Mouse (Mus musculus): ENCODE data around the gene Atp6v0a4. TPM values are rescaled to one million over a fixed set of nuclear protein-coding genes. Genes with fewer than 3 reads are reported as not detected.

Atp6v0a4 gene
- polyA plus RNA-seq, 1 experiment from 2014 or later = 3.7 TPM

GRCm38 (mm10) chr6:38139086-38139485 is 14.7 kb upstream of the Atp6v0a4 start:
- Histone ChIP-seq H3K9ac (replicated peaks; ENCODE audit: low read depth, low read length) (no peak overlapping the region), H3K4me3 (ENCODE audit: low read depth, low read length) (no peak overlapping the region), H3K4me2 (replicated peaks; ENCODE audit: low read depth, low read length) (no peak overlapping the region), H3K27me3 (ENCODE audit: control insufficient read depth, insufficient read depth, low read length) (no peaks in the 10 kb centered on the region), H3K4me1 (ENCODE audit: control insufficient read depth, insufficient read depth, low read length) (peaks cover 4% of the 10 kb centered on the region; the same call in 1 of the 2 replicates), H3K9me3 (ENCODE audit: control insufficient read depth, low read depth, low read length) (no peaks in the 10 kb centered on the region), H3K36me3 (ENCODE audit: control insufficient read depth, insufficient read depth, low read length) (peaks cover 4% of the 10 kb centered on the region), H3K27ac (ENCODE audit: low read length) (no peak overlapping the region)
- no peak for ATAC-seq (ENCODE audit: insufficient number of reproducible peaks, insufficient read depth, low FRiP score, low read depth)
- WGBS = 83% methylated on average over 3 of the region's 3 CpGs

- no peak overlapping the region for H3K4me2 ChIP-seq (replicated peaks; ENCODE audit: low read depth, low read length)
- ATAC-seq (ENCODE audit: insufficient number of reproducible peaks, insufficient read depth, low FRiP score, low read depth) = no peak
- WGBS = 81% methylated on average over 8 of the region's 8 CpGs
These were observed 10.6 kb upstream of the Atp6v0a4 start for GRCm38 (mm10) chr6:38134806-38135559.

GRCm38 (mm10) chr6:38131801-38132231 is 7.4 kb upstream of the Atp6v0a4 start:
- 68% methylated on average over 4 of the region's 4 CpGs for WGBS
- Histone ChIP-seq H3K4me1 (ENCODE audit: control insufficient read depth, insufficient read depth, low read length) (no peaks in the 10 kb centered on the region), H3K4me2 (replicated peaks; ENCODE audit: low read depth, low read length) (no peak overlapping the region), H3K27me3 (ENCODE audit: control insufficient read depth, insufficient read depth, low read length) (no peaks in the 10 kb centered on the region), H3K9me3 (ENCODE audit: control insufficient read depth, low read depth, low read length) (no peaks in the 10 kb centered on the region), H3K4me3 (ENCODE audit: low read depth, low read length) (no peak overlapping the region), H3K36me3 (ENCODE audit: control insufficient read depth, insufficient read depth, low read length) (peaks cover 18% of the 10 kb centered on the region), H3K27ac (ENCODE audit: low read length) (no peak overlapping the region; the same call in 1 of the 2 replicates), H3K9ac (replicated peaks; ENCODE audit: low read depth, low read length) (no peak overlapping the region)
- no peak; the same call in 1 of the 2 replicates for ATAC-seq (ENCODE audit: insufficient number of reproducible peaks, insufficient read depth, low FRiP score, low read depth)

More at GRCm38 (mm10) chr6:38134806-38135559, 10.6 kb upstream of the Atp6v0a4 start:
- no peak overlapping the region for H3K27ac ChIP-seq (ENCODE audit: low read length)
- no peak overlapping the region for H3K4me3 ChIP-seq (ENCODE audit: low read depth, low read length)
- no peaks in the 10 kb centered on the region for H3K9me3 ChIP-seq (ENCODE audit: control insufficient read depth, low read depth, low read length)
- no peaks in the 10 kb centered on the region for H3K4me1 ChIP-seq (ENCODE audit: control insufficient read depth, insufficient read depth, low read length)
- no peak overlapping the region for H3K9ac ChIP-seq (replicated peaks; ENCODE audit: low read depth, low read length)
- H3K36me3 ChIP-seq (ENCODE audit: control insufficient read depth, insufficient read depth, low read length) = peaks cover 10% of the 10 kb centered on the region
- H3K27me3 ChIP-seq (ENCODE audit: control insufficient read depth, insufficient read depth, low read length) = no peaks in the 10 kb centered on the region

- no peaks in the 10 kb centered on the region for H3K9me3 ChIP-seq (ENCODE audit: control insufficient read depth, low read depth, low read length)
- H3K4me3 ChIP-seq (ENCODE audit: low read depth, low read length) = no peak overlapping the region
- H3K36me3 ChIP-seq (ENCODE audit: control insufficient read depth, insufficient read depth, low read length) = peaks cover 17% of the 10 kb centered on the region
- over 99% methylated on average over 5 of the region's 5 CpGs for WGBS
- no peak overlapping the region for H3K4me2 ChIP-seq (replicated peaks; ENCODE audit: low read depth, low read length)
- no peaks in the 10 kb centered on the region for H3K27me3 ChIP-seq (ENCODE audit: control insufficient read depth, insufficient read depth, low read length)
- no peak overlapping the region for H3K27ac ChIP-seq (ENCODE audit: low read length)
- H3K4me1 ChIP-seq (ENCODE audit: control insufficient read depth, insufficient read depth, low read length) = no peaks in the 10 kb centered on the region
- no peak for ATAC-seq (ENCODE audit: insufficient number of reproducible peaks, insufficient read depth, low FRiP score, low read depth)
- H3K9ac ChIP-seq (replicated peaks; ENCODE audit: low read depth, low read length) = no peak overlapping the region
These were observed 5.5 kb upstream of the Atp6v0a4 start for GRCm38 (mm10) chr6:38129883-38130282.

GRCm38 (mm10) chr6:38128115-38128514 is 3.7 kb upstream of the Atp6v0a4 start:
- Histone ChIP-seq H3K27me3 (ENCODE audit: control insufficient read depth, insufficient read depth, low read length) (no peaks in the 10 kb centered on the region), H3K36me3 (ENCODE audit: control insufficient read depth, insufficient read depth, low read length) (peaks cover 14% of the 10 kb centered on the region; the same call in 1 of the 2 replicates), H3K4me1 (ENCODE audit: control insufficient read depth, insufficient read depth, low read length) (no peaks in the 10 kb centered on the region), H3K9me3 (ENCODE audit: control insufficient read depth, low read depth, low read length) (no peaks in the 10 kb centered on the region), H3K9ac (replicated peaks; ENCODE audit: low read depth, low read length) (no peak overlapping the region), H3K27ac (ENCODE audit: low read length) (no peak overlapping the region), H3K4me2 (replicated peaks; ENCODE audit: low read depth, low read length) (no peak overlapping the region), H3K4me3 (ENCODE audit: low read depth, low read length) (no peak overlapping the region)
- ATAC-seq (ENCODE audit: insufficient number of reproducible peaks, insufficient read depth, low FRiP score, low read depth) = no peak
- WGBS = 80% methylated on average over 14 of the region's 14 CpGs

- Histone ChIP-seq H3K9me3 (ENCODE audit: control insufficient read depth, low read depth, low read length) (no peaks in the 10 kb centered on the region), H3K9ac (replicated peaks; ENCODE audit: low read depth, low read length) (no peak overlapping the region), H3K4me1 (ENCODE audit: control insufficient read depth, insufficient read depth, low read length) (no peaks in the 10 kb centered on the region), H3K4me3 (ENCODE audit: low read depth, low read length) (no peak overlapping the region), H3K27me3 (ENCODE audit: control insufficient read depth, insufficient read depth, low read length) (no peaks in the 10 kb centered on the region), H3K27ac (ENCODE audit: low read length) (no peak overlapping the region), H3K36me3 (ENCODE audit: control insufficient read depth, insufficient read depth, low read length) (peaks cover 11% of the 10 kb centered on the region; the same call in 1 of the 2 replicates), H3K4me2 (replicated peaks; ENCODE audit: low read depth, low read length) (no peak overlapping the region)
- WGBS = 92% methylated on average over 3 of the region's 3 CpGs
- no peak for ATAC-seq (ENCODE audit: insufficient number of reproducible peaks, insufficient read depth, low FRiP score, low read depth)
These were observed 1.1 kb upstream of the Atp6v0a4 start for GRCm38 (mm10) chr6:38125462-38125861.

GRCm38 (mm10) chr6:38124882-38125281 is 496 bp upstream of the Atp6v0a4 start:
- ATAC-seq (ENCODE audit: insufficient number of reproducible peaks, insufficient read depth, low FRiP score, low read depth) = no peak
- Histone ChIP-seq H3K4me3 (ENCODE audit: low read depth, low read length) (no peak overlapping the region), H3K27ac (ENCODE audit: low read length) (no peak overlapping the region), H3K4me1 (ENCODE audit: control insufficient read depth, insufficient read depth, low read length) (no peaks in the 10 kb centered on the region), H3K9ac (replicated peaks; ENCODE audit: low read depth, low read length) (no peak overlapping the region), H3K27me3 (ENCODE audit: control insufficient read depth, insufficient read depth, low read length) (no peaks in the 10 kb centered on the region), H3K9me3 (ENCODE audit: control insufficient read depth, low read depth, low read length) (no peaks in the 10 kb centered on the region), H3K4me2 (replicated peaks; ENCODE audit: low read depth, low read length) (no peak overlapping the region), H3K36me3 (ENCODE audit: control insufficient read depth, insufficient read depth, low read length) (peaks cover 8% of the 10 kb centered on the region; the same call in 1 of the 2 replicates)
- 95% methylated on average over 5 of the region's 5 CpGs for WGBS

GRCm38 (mm10) chr6:38123471-38124206 is 747 bp downstream of the Atp6v0a4 start:
- Histone ChIP-seq H3K4me1 (ENCODE audit: control insufficient read depth, insufficient read depth, low read length) (no peaks in the 10 kb centered on the region), H3K9me3 (ENCODE audit: control insufficient read depth, low read depth, low read length) (no peaks in the 10 kb centered on the region), H3K36me3 (ENCODE audit: control insufficient read depth, insufficient read depth, low read length) (peaks cover 8% of the 10 kb centered on the region; the same call in 1 of the 2 replicates), H3K4me2 (replicated peaks; ENCODE audit: low read depth, low read length) (no peak overlapping the region), H3K27ac (ENCODE audit: low read length) (no peak overlapping the region), H3K4me3 (ENCODE audit: low read depth, low read length) (no peak overlapping the region), H3K27me3 (ENCODE audit: control insufficient read depth, insufficient read depth, low read length) (no peaks in the 10 kb centered on the region), H3K9ac (replicated peaks; ENCODE audit: low read depth, low read length) (no peak overlapping the region)
- 82% methylated on average over 18 of the region's 18 CpGs for WGBS
- no peak for ATAC-seq (ENCODE audit: insufficient number of reproducible peaks, insufficient read depth, low FRiP score, low read depth)

Data from stomach, embryonic 14.5 days (tissue).